Mouse (Mus musculus) limb, embryonic 12.5 days (tissue): Measurements from ENCODE around the gene Sh3bgrl2. TPM values are rescaled to one million over a fixed set of nuclear protein-coding genes. Genes with fewer than 3 reads are reported as not detected.

Source experiments
- ATAC-seq: fragments of 200-750 bp; cut with Nextera tagmentation; 2 replicates; pipeline ENCODE4 v1.8.0; 2017; ENCODE audit warnings: low read depth, moderate TSS enrichment; ENCODE audit not compliant: insufficient number of reproducible peaks, insufficient read depth, low FRiP score, low TSS enrichment
- H3K27ac ChIP-seq: fragments of 300-500 bp; sonication (generic); 2 replicates; pipeline ENCODE4 v1.5.1; 2016; ENCODE audit warnings: mild to moderate bottlenecking, moderate library complexity
- H3K27me3 ChIP-seq: fragments of 300-500 bp; sonication (generic); 2 replicates; pipeline ENCODE4 v1.6.1; 2016; ENCODE audit warnings: mild to moderate bottlenecking, moderate library complexity
- H3K36me3 ChIP-seq: fragments of 300-500 bp; sonication (generic); 2 replicates; pipeline ENCODE4 v1.6.1; 2016; ENCODE audit warnings: mild to moderate bottlenecking, moderate library complexity
- H3K4me1 ChIP-seq: fragments of 300-500 bp; sonication (generic); replicated peaks from 2 replicates; pipeline ENCODE4 v1.6.1; 2016
- H3K4me2 ChIP-seq: fragments of 300-500 bp; sonication (generic); 2 replicates; pipeline ENCODE4 v1.6.1; 2016; ENCODE audit warnings: mild to moderate bottlenecking, moderate library complexity
- H3K4me3 ChIP-seq: fragments of 300-500 bp; sonication (generic); replicated peaks from 2 replicates; pipeline ENCODE4 v1.5.1; 2016; ENCODE audit warnings: mild to moderate bottlenecking
- H3K9ac ChIP-seq: fragments of 300-500 bp; sonication (generic); replicated peaks from 2 replicates; pipeline ENCODE4 v1.6.1; 2016; ENCODE audit warnings: mild to moderate bottlenecking, moderate library complexity
- H3K9me3 ChIP-seq: fragments of 300-500 bp; sonication (generic); 2 replicates; pipeline ENCODE4 v1.6.1; 2016; ENCODE audit warnings: mild to moderate bottlenecking, moderate library complexity
- WGBS: fragments of 180-500 bp; shearing (Covaris S2); methylation state at CpG from one replicate; pipeline ENCODE4 v1.1.7; 2016; 5-methylcytosine and 5-hydroxymethylcytosine counted together
- polyA plus RNA-seq: library from polyadenylated mRNA; unstranded; fragments of >200 nt; fragmentation: Nextera tagmentation; extraction: Ambion mirVana; gene quantifications from 2 replicates; pipeline ENCODE4 v1.2.1, GENCODE M21; 2016

Sh3bgrl2 gene
- polyA plus RNA-seq, 1 experiment from 2014 or later: 9.6 TPM

DNA sequence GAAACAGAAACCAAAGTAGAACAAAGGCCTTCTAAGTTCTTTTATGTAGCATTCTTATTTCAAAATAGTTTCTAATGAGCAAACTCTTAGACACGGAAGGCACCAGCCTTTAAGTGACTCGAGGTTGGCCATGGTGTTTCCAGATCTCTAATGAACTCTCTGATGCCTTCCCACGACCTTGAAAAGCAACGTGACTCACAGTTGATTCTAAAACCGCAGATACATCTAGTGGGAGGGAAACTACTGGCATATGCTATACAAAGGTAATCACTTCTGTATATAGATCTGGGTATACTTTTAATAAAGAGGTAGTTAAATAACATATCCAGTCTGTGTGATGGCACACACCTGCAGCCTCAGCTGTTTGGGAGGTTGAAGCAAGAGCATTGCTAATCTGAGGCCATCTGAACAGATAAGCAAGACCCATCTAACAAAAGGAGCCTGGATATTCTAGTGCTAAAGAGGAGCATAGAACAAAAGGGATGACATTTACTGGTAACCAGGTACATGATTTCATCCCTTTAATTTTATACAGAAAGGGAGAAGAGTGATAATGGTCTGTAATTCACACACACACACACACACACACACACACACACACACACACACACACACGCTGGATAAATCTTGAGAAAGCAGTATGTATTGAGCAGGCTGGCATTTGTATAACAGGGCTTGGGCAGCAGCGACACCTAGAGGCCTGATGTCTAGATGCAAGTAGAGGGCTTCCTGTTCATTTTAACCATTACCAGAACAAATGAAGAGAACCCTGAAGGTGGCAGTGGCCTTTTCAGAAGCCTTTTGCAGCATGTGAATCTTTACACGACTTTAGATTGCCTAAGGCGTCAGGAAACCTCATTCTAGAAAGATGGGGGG lies 61.5 kb downstream of the Sh3bgrl2 start:
- no peak for ATAC-seq
- Histone ChIP-seq H3K4me1 (peaks cover 10% of the 10 kb centered on the region), H3K27ac (no peak overlapping the region), H3K4me2 (no peak overlapping the region), H3K9me3 (no peaks in the 10 kb centered on the region), H3K36me3 (no peaks in the 10 kb centered on the region), H3K27me3 (no peaks in the 10 kb centered on the region), H3K4me3 (no peak overlapping the region), H3K9ac (no peak overlapping the region)
- 44% methylated on average over 9 of the region's 9 CpGs for WGBS

- Histone ChIP-seq H3K4me1 (peaks cover 23% of the 10 kb centered on the region), H3K9me3 (no peaks in the 10 kb centered on the region), H3K27ac (no peak overlapping the region), H3K9ac (no peak overlapping the region), H3K4me2 (no peak overlapping the region), H3K4me3 (no peak overlapping the region), H3K27me3 (no peaks in the 10 kb centered on the region), H3K36me3 (no peaks in the 10 kb centered on the region)
- ATAC-seq: no peak
- WGBS: 50% methylated on average over 6 of the region's 6 CpGs
These were observed 67.9 kb downstream of the Sh3bgrl2 start for GRCm38 (mm10) chr9:83615912-83616585.

GRCm38 (mm10) chr9:83616586-83617081 lies 68.5 kb downstream of the Sh3bgrl2 start:
- H3K27me3 ChIP-seq: no peaks in the 10 kb centered on the region
- ATAC-seq: no peak
- H3K4me1 ChIP-seq: peaks cover 23% of the 10 kb centered on the region
- H3K36me3 ChIP-seq: no peaks in the 10 kb centered on the region
- H3K9me3 ChIP-seq: no peaks in the 10 kb centered on the region
- WGBS: 40% methylated on average over 7 of the region's 7 CpGs
- no peak overlapping the region for H3K4me3 ChIP-seq
- no peak overlapping the region for H3K27ac ChIP-seq
- H3K9ac ChIP-seq: no peak overlapping the region
- no peak overlapping the region for H3K4me2 ChIP-seq

DNA sequence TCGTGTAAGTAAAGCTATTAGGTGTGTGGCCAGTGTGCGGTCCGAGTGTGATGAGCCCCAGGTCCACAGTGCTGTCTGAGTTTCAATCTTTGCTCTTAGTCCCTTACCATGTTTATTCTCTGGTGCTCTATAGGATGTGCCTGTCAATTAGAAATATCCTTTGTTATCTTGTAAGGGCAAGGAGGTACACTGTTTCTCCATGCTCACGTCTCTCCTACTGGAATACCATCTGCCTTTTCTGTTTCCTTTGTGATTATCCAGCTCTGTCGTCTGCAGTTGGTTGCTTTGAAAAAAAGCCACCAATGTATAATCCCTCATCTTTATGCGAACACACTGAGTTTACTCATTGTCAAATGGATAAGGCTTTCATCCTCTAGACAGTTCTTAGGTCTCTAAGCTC lies 75.3 kb downstream of the Sh3bgrl2 start:
- Histone ChIP-seq H3K27me3 (no peaks in the 10 kb centered on the region), H3K9ac (no peak overlapping the region), H3K4me3 (no peak overlapping the region), H3K4me2 (no peak overlapping the region), H3K9me3 (no peaks in the 10 kb centered on the region), H3K36me3 (no peaks in the 10 kb centered on the region), H3K27ac (no peak overlapping the region), H3K4me1 (peaks cover 8% of the 10 kb centered on the region)
- 83% methylated on average over 6 of the region's 6 CpGs for WGBS
- no peak for ATAC-seq

DNA sequence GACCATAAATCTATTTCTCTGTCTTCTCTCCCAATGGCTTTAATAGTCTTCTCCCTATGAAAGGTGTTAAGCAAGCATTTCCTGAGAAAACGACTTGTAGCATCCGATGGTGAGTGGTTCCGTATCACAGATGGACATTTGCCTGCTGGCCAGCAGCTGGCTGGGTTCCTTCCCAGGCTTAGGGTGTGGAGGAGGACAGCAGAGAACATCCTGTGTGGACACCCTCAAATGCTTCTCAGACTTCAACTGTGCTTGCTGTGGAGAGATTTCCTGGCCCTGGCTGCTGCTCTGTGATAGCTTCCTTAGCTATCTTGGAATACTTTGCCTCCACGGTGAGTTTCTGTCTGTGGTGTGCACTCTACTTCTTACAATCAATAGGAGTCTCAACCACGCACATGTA lies 76.1 kb downstream of the Sh3bgrl2 start:
- no peak for ATAC-seq
- Histone ChIP-seq H3K4me3 (no peak overlapping the region), H3K9ac (no peak overlapping the region), H3K27ac (no peak overlapping the region), H3K4me2 (no peak overlapping the region), H3K4me1 (peaks cover 15% of the 10 kb centered on the region), H3K27me3 (no peaks in the 10 kb centered on the region), H3K9me3 (no peaks in the 10 kb centered on the region), H3K36me3 (no peaks in the 10 kb centered on the region)
- 47% methylated on average over 5 of the region's 5 CpGs for WGBS

GRCm38 (mm10) chr9:83625085-83625484 lies 77.0 kb downstream of the Sh3bgrl2 start:
- Histone ChIP-seq H3K4me1 (peaks cover 20% of the 10 kb centered on the region), H3K9ac (no peak overlapping the region), H3K27me3 (no peaks in the 10 kb centered on the region), H3K9me3 (no peaks in the 10 kb centered on the region), H3K4me3 (no peak overlapping the region), H3K36me3 (no peaks in the 10 kb centered on the region), H3K4me2 (no peak overlapping the region), H3K27ac (no peak overlapping the region)
- whole genome bisulfite sequencing: 48% methylated on average over 5 of the region's 5 CpGs
- no peak for ATAC-seq

GRCm38 (mm10) chr9:83628669-83629612 lies 80.8 kb downstream of the Sh3bgrl2 start:
- H3K27ac ChIP-seq: 0 out of 2 replicates have a peak overlapping the region, but pooled peaks have one; percentile 7
- 25% methylated on average over 19 of the region's 19 CpGs for WGBS
- peaks cover 35% of the 10 kb centered on the region for H3K4me1 ChIP-seq
- no peak overlapping the region for H3K9ac ChIP-seq
- no peak overlapping the region for H3K4me3 ChIP-seq
- H3K4me2 ChIP-seq: peak overlapping the region; percentile 36
- H3K27me3 ChIP-seq: no peaks in the 10 kb centered on the region
- no peak for ATAC-seq
- no peaks in the 10 kb centered on the region for H3K9me3 ChIP-seq
- no peaks in the 10 kb centered on the region for H3K36me3 ChIP-seq

DNA sequence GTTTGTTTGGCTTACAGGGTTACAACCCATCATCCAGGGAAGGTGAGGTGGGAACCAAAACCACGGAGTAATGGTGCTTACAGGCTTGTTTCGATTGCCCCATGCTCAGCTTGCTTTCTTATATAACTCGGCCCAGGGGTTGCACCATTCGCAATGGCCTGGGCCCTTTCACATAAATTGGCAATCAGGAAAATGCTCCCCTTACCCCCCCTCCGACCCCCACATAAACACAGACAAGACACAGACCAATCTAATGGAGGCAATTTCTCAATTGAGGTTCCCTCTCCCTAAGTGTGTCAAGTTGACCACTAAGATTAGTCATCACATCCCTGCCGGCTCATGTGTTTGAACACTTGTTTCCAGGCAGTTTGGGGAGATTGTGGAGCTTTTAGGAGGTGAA lies 82.2 kb downstream of the Sh3bgrl2 start:
- H3K9me3 ChIP-seq: no peaks in the 10 kb centered on the region
- ATAC-seq: no peak
- 54% methylated on average over 6 of the region's 6 CpGs for WGBS
- H3K36me3 ChIP-seq: no peaks in the 10 kb centered on the region
- H3K4me1 ChIP-seq: peaks cover 39% of the 10 kb centered on the region
- H3K4me3 ChIP-seq: no peak overlapping the region
- no peaks in the 10 kb centered on the region for H3K27me3 ChIP-seq
- no peak overlapping the region for H3K9ac ChIP-seq
- H3K4me2 ChIP-seq: no peak overlapping the region
- H3K27ac ChIP-seq: no peak overlapping the region

DNA sequence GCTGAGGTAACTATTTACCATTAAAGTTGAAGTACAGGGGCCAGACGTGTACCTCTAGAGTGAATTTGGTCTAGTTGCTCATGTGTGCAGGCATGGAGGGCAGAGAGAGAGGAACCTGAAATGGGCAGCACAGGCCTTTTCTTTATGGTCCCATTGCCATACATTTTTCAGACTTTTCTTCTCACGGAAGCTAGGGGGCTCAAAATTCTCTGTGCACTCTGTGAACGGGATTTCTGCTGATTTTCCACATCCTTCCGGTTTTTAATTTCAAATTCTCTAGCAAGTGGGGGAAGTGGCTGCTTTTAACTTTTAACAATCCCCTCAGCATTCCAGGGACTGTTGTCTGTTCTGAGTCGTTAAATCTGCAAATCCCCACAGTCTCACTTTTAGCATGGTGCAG lies 83.8 kb downstream of the Sh3bgrl2 start:
- peak overlapping the region; percentile 3; the same call in 1 of the 2 replicates for H3K27ac ChIP-seq
- H3K9ac ChIP-seq: no peak overlapping the region
- no peaks in the 10 kb centered on the region for H3K36me3 ChIP-seq
- H3K9me3 ChIP-seq: no peaks in the 10 kb centered on the region
- H3K27me3 ChIP-seq: no peaks in the 10 kb centered on the region
- H3K4me1 ChIP-seq: peaks cover 47% of the 10 kb centered on the region
- H3K4me3 ChIP-seq: no peak overlapping the region
- WGBS: 17% methylated on average over 5 of the region's 5 CpGs
- H3K4me2 ChIP-seq: no peak overlapping the region; the same call in 1 of the 2 replicates
- no peak for ATAC-seq

- no peaks in the 10 kb centered on the region for H3K36me3 ChIP-seq
- 18% methylated on average over 3 of the region's 3 CpGs for WGBS
- ATAC-seq: no peak
- H3K9ac ChIP-seq: no peak overlapping the region
- H3K27me3 ChIP-seq: no peaks in the 10 kb centered on the region
- H3K9me3 ChIP-seq: no peaks in the 10 kb centered on the region
- H3K4me2 ChIP-seq: no peak overlapping the region
- H3K4me1 ChIP-seq: peaks cover 45% of the 10 kb centered on the region
- no peak overlapping the region for H3K4me3 ChIP-seq
- H3K27ac ChIP-seq: peak overlapping the region; percentile 13; the same call in 1 of the 2 replicates
These were observed 86.6 kb downstream of the Sh3bgrl2 start for GRCm38 (mm10) chr9:83634703-83635102.
